Mouse (Mus musculus): ENCODE results near the gene Fam20a. TPM values are rescaled to one million over a fixed set of nuclear protein-coding genes. Genes with fewer than 3 reads are reported as not detected.
"Not testable (repeated sequence)": the region's sequence is repeated elsewhere in the genome, so short reads cannot be mapped to it uniquely, and the experiment has no call there.

The Fam20a gene
- polyA plus RNA-seq, 1 experiment from 2014 or later, result 3.3 TPM

GRCm38 (mm10) chr11:109665424-109665823, 56.7 kb downstream of the Fam20a start:
- no peak overlapping the region for H3K9ac ChIP-seq

GRCm38 (mm10) chr11:109664293-109664692, 57.8 kb downstream of the Fam20a start:
- Histone ChIP-seq H3K9me3 (no peaks in the 10 kb centered on the region), H3K4me2 (replicated peaks) (no peak overlapping the region), H3K9ac (no peak overlapping the region), H3K36me3 (peaks cover 94% of the 10 kb centered on the region), H3K27ac (no peak overlapping the region), H3K4me3 (no peak overlapping the region), H3K27me3 (no peaks in the 10 kb centered on the region), H3K4me1 (no peaks in the 10 kb centered on the region)
- ATAC-seq (ENCODE audit: low FRiP score, low read depth), result no peak
- 89% methylated on average over 13 of the region's 13 CpGs for WGBS

More at GRCm38 (mm10) chr11:109665424-109665823, 56.7 kb downstream of the Fam20a start:
- Histone ChIP-seq H3K4me1 (peaks cover under 1% of the 10 kb centered on the region), H3K9me3 (no peaks in the 10 kb centered on the region), H3K36me3 (peaks cover 90% of the 10 kb centered on the region), H3K4me3 (no peak overlapping the region), H3K4me2 (replicated peaks) (no peak overlapping the region), H3K27ac (no peak overlapping the region), H3K27me3 (no peaks in the 10 kb centered on the region)
- 85% methylated on average over 6 of the region's 6 CpGs for WGBS
- ATAC-seq (ENCODE audit: low FRiP score, low read depth), result no peak

GRCm38 (mm10) chr11:109660526-109660925, 61.6 kb downstream of the Fam20a start:
- H3K4me1 ChIP-seq; ATAC-seq (ENCODE audit: low FRiP score, low read depth); H3K27ac ChIP-seq; H3K4me2 ChIP-seq (replicated peaks); H3K4me3 ChIP-seq; H3K9ac ChIP-seq; H3K9me3 ChIP-seq; H3K27me3 ChIP-seq: not testable (repeated sequence)
- WGBS, result 94% methylated on average over 8 of the region's 8 CpGs
- peaks cover 84% of the 10 kb centered on the region for H3K36me3 ChIP-seq

GRCm38 (mm10) chr11:109656232-109656631, 65.8 kb downstream of the Fam20a start:
- no peak overlapping the region for H3K4me3 ChIP-seq
- WGBS, result 92% methylated on average over 7 of the region's 7 CpGs
- no peak overlapping the region for H3K9ac ChIP-seq
- no peak overlapping the region for H3K4me2 ChIP-seq (replicated peaks)
- no peak for ATAC-seq (ENCODE audit: low FRiP score, low read depth)
- peaks cover 21% of the 10 kb centered on the region for H3K4me1 ChIP-seq
- no peaks in the 10 kb centered on the region for H3K9me3 ChIP-seq
- no peak overlapping the region for H3K27ac ChIP-seq
- H3K36me3 ChIP-seq, result peaks cover 65% of the 10 kb centered on the region
- H3K27me3 ChIP-seq, result no peaks in the 10 kb centered on the region

DNA sequence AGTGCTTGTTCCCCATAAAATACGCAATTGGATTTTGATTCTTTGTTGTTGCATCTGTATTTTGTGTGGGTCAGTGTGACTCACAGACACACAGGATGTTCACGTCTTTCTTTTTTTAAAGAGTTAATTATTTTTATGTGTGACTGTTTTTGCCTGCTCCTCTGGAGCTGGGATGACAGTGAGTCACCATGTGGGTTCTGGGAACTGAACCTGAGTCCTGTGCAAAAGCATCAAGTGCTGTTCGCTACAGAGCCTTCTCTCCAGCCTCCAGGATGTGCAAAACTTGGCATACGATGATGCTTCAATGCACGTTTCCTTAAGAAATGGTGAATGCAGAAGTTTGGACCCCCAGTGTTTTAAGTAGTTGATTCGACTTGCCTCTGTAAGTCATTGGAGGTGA, 67.5 kb downstream of the Fam20a start:
- ATAC-seq (ENCODE audit: low FRiP score, low read depth), result no peak
- Histone ChIP-seq H3K4me2 (replicated peaks) (no peak overlapping the region), H3K4me3 (no peak overlapping the region), H3K27ac (no peak overlapping the region), H3K9ac (no peak overlapping the region), H3K27me3 (no peaks in the 10 kb centered on the region), H3K9me3 (no peaks in the 10 kb centered on the region), H3K4me1 (peaks cover 27% of the 10 kb centered on the region), H3K36me3 (peaks cover 49% of the 10 kb centered on the region)
- WGBS, result 88% methylated on average over 6 of the region's 6 CpGs

GRCm38 (mm10) chr11:109653201-109653600, 68.9 kb downstream of the Fam20a start:
- ATAC-seq (ENCODE audit: low FRiP score, low read depth), result no peak
- peaks cover 38% of the 10 kb centered on the region for H3K36me3 ChIP-seq
- no peaks in the 10 kb centered on the region for H3K27me3 ChIP-seq
- H3K4me3 ChIP-seq, result peak overlapping the region; percentile 7; the same call in 1 of the 2 replicates
- WGBS, result 81% methylated on average over 8 of the region's 8 CpGs
- peak overlapping the region; percentile 86 for H3K4me2 ChIP-seq (replicated peaks)
- peak overlapping the region; percentile 45 for H3K9ac ChIP-seq
- H3K4me1 ChIP-seq, result peaks cover 34% of the 10 kb centered on the region
- no peak overlapping the region for H3K27ac ChIP-seq
- H3K9me3 ChIP-seq, result no peaks in the 10 kb centered on the region

GRCm38 (mm10) chr11:109652505-109652904, 69.6 kb downstream of the Fam20a start:
- H3K36me3 ChIP-seq, result peaks cover 38% of the 10 kb centered on the region
- H3K27ac ChIP-seq, result no peak overlapping the region
- WGBS, result 65% methylated on average over 6 of the region's 6 CpGs
- no peak for ATAC-seq (ENCODE audit: low FRiP score, low read depth)
- H3K4me3 ChIP-seq, result peak overlapping the region; percentile 94
- peaks cover 34% of the 10 kb centered on the region for H3K4me1 ChIP-seq
- H3K27me3 ChIP-seq, result no peaks in the 10 kb centered on the region
- no peaks in the 10 kb centered on the region for H3K9me3 ChIP-seq
- H3K4me2 ChIP-seq (replicated peaks), result peak overlapping the region; percentile 86
- peak overlapping the region; percentile 97 for H3K9ac ChIP-seq

GRCm38 (mm10) chr11:109651566-109652024, 70.5 kb downstream of the Fam20a start:
- Histone ChIP-seq H3K27ac (peak overlapping the region; percentile 98), H3K4me1 (peaks cover 38% of the 10 kb centered on the region), H3K4me3 (peak overlapping the region; percentile 94), H3K27me3 (no peaks in the 10 kb centered on the region), H3K36me3 (peaks cover 31% of the 10 kb centered on the region), H3K9ac (peak overlapping the region; percentile 97), H3K9me3 (no peaks in the 10 kb centered on the region), H3K4me2 (replicated peaks) (peak overlapping the region; percentile 86)
- no peak for ATAC-seq (ENCODE audit: low FRiP score, low read depth)
- WGBS, result 0% methylated on average over 21 of the region's 21 CpGs

GRCm38 (mm10) chr11:109650788-109651565, 71.1 kb downstream of the Fam20a start:
- H3K36me3 ChIP-seq, result peaks cover 25% of the 10 kb centered on the region
- peak overlapping the region; percentile 90 for H3K4me2 ChIP-seq (replicated peaks)
- H3K4me1 ChIP-seq, result peaks cover 39% of the 10 kb centered on the region
- no peaks in the 10 kb centered on the region for H3K9me3 ChIP-seq
- peak overlapping the region; percentile 94 for H3K4me3 ChIP-seq
- H3K27ac ChIP-seq, result peak overlapping the region; percentile 98
- WGBS, result under 1% methylated on average over 89 of the region's 90 CpGs
- peak overlapping the region; percentile 97 for H3K9ac ChIP-seq
- ATAC-seq (ENCODE audit: low FRiP score, low read depth), result peak; percentile 94
- no peaks in the 10 kb centered on the region for H3K27me3 ChIP-seq

GRCm38 (mm10) chr11:109649975-109650701, 71.9 kb downstream of the Fam20a start:
- Histone ChIP-seq H3K9ac (peak overlapping the region; percentile 97), H3K36me3 (peaks cover 17% of the 10 kb centered on the region), H3K4me2 (replicated peaks) (peak overlapping the region; percentile 90), H3K4me3 (peak overlapping the region; percentile 94), H3K27me3 (no peaks in the 10 kb centered on the region), H3K4me1 (peaks cover 39% of the 10 kb centered on the region), H3K9me3 (no peaks in the 10 kb centered on the region), H3K27ac (no peak overlapping the region; the same call in 1 of the 2 replicates)
- peak; percentile 74 for ATAC-seq (ENCODE audit: low FRiP score, low read depth)
- 2% methylated on average over 31 of the region's 31 CpGs for WGBS

DNA sequence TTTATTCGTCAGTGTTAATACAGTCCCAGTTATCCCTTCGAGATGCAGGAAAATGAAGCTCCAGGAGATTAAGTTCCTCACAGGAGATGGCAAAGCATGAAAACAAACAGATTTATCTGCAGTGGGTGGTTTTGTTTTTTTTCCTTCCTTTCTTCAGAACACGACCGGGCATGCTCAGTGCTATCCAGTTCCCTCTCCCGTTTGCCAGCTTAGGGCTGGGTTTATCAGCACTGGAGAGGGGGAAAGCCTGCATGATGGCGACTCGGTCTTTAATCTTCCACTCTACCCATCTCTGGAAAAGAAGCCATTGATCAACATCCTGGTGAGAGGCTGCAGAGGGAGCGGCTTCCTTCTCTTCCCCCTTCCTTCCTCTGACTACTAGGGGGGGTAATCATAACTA, 72.9 kb downstream of the Fam20a start, which contains the start of gene Prkar1a:
TSS of gene Prkar1a (plus strand) at position 200 of the 400 bp plus-strand sequence.
- WGBS, result 45% methylated on average over 8 of the region's 8 CpGs
- H3K9ac ChIP-seq, result peak within 1 kb of the TSS; percentile 97
- H3K4me1 ChIP-seq, result peaks cover 39% of the 10 kb centered on the region
- H3K27ac ChIP-seq, result no peak within 1 kb of the TSS
- no peaks in the 10 kb centered on the region for H3K9me3 ChIP-seq
- no peaks in the 10 kb centered on the region for H3K27me3 ChIP-seq
- no peak for ATAC-seq (ENCODE audit: low FRiP score, low read depth)
- H3K4me3 ChIP-seq, result peak within 1 kb of the TSS; percentile 94
- peak within 1 kb of the TSS; percentile 90 for H3K4me2 ChIP-seq (replicated peaks)
- peaks cover 10% of the 10 kb centered on the region; the same call in 1 of the 2 replicates for H3K36me3 ChIP-seq

DNA sequence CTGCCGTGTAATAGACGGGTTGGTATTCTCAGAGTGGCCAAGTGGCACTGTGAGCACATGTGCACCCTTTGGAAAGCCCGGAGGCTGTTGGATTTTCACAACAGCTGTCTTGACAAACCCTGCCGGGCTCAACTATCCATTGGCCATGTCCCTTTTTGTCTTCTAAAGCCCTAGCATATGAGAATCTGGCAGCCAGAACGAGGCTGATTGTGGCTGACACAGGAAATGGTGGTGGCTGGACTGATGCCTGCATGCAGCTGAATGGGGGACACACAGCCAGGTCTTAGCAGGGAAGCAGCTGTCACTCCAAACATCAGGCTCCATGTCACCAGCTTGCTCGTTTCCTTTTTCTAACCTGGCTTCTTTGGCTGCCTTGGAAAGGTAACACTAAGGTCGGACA, 73.6 kb downstream of the Fam20a start:
- Histone ChIP-seq H3K4me2 (replicated peaks) (no peak overlapping the region), H3K9me3 (no peaks in the 10 kb centered on the region), H3K27me3 (no peaks in the 10 kb centered on the region), H3K9ac (no peak overlapping the region), H3K36me3 (peaks cover 4% of the 10 kb centered on the region; the same call in 1 of the 2 replicates), H3K27ac (no peak overlapping the region), H3K4me3 (no peak overlapping the region), H3K4me1 (peaks cover 35% of the 10 kb centered on the region)
- WGBS, result 47% methylated on average over 7 of the region's 7 CpGs
- no peak for ATAC-seq (ENCODE audit: low FRiP score, low read depth)
